Mouse (Mus musculus): ENCODE data around the gene Taar3.

Taar3 gene

DNA sequence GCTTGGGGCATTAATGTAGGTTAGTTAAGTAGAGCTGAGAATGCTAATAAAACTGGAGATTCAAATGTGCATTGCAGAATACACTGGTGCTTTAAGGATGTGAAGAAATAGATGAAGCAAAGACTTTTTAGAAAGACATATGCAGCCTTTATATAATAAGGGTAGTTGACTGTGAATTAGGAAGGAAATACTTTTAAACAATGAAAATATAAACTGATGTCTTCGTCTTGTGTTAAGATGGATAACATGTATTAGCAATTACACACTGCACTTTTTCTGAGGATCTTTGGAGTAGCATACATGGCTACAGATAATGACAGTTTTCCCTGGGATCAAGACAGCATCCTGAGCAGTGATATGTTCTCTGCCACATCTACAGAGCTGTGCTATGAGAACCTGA is 50.3 kb downstream of the Taar3 start, which contains the start of gene Taar7b:
Gene Taar7b, plus strand, starts transcription at position 301 of the 400 bp plus-strand sequence.
- ATAC-seq (ENCODE audit: low TSS enrichment): no peak

All from frontal cortex, adult (tissue).